Mouse (Mus musculus) heart, postnatal 4 days (tissue): ENCODE measurements around the gene Kdelr2. TPM values are rescaled to one million over a fixed set of nuclear protein-coding genes. Genes with fewer than 3 reads are reported as not detected.

Experiments
- DNase-seq: peaks from one replicate; pipeline ENCODE4 v3.0.0; 2021
- total RNA-seq, 2 experiments: library from RNA; stranded (reverse); gene quantifications; 2 replicates each; pipeline ENCODE4 v1.2.3; 2021

The Kdelr2 gene
- total RNA-seq, 2 experiments from 2014 or later, result 118 to 122 TPM

DNA sequence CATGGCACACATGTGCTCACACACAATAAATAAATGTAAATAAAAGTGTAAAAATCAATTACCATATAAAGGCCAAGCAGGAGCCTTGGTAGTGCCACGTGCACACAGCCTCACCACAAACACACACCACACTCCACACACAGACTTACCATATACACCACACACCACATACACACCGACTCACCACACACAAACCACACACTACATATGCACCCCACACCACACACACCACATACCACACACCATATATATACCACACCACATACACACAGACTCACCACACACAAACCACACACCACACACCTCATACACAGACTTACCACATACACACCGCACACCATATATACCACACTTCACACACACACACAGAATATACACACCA lies 67.5 kb downstream of the Kdelr2 start:
- no peak for DNase-seq

Other genes starting within 250 kb of the Kdelr2 start
- gene Rbak, start 223.1 kb upstream of the Kdelr2 start, total RNA-seq, result 1 to 10 TPM; 8.3 to 9.4 TPM
- gene Spdye4b, start 222.8 kb upstream of the Kdelr2 start, total RNA-seq, result not detected
- not detected for gene Spdye4a, start 176.9 kb upstream of the Kdelr2 start, total RNA-seq
- 10 to 100 TPM; 10.4 to 10.8 TPM for gene Zfp12, start 168.7 kb upstream of the Kdelr2 start, total RNA-seq
- 1 to 10 TPM; 5.1 to 6.2 TPM for gene Zfp316, start 133.8 kb upstream of the Kdelr2 start, total RNA-seq
- under 1 TPM; 0.31 to 0.47 TPM for gene Zfp853, start 110.2 kb upstream of the Kdelr2 start, total RNA-seq
- 10 to 100 TPM; 21.8 to 22.6 TPM for gene E130309D02Rik, start 88.5 kb upstream of the Kdelr2 start, total RNA-seq
- gene Zdhhc4, start 74.6 kb upstream of the Kdelr2 start, total RNA-seq, result 10 to 100 TPM; 35.6 to 37.3 TPM
- gene Grid2ip, start 46.5 kb upstream of the Kdelr2 start, total RNA-seq, result under 1 TPM in 1 of 2 experiments, not detected in 1; 0.07 TPM
- gene Daglb, start 60.7 kb downstream of the Kdelr2 start, total RNA-seq, result 1 to 10 TPM; 8.0 to 8.7 TPM
- gene Rac1, start 124.2 kb downstream of the Kdelr2 start, total RNA-seq, result 100 to 1,000 TPM; 317 to 339 TPM
- 100 to 1,000 TPM in 1 of 2 experiments, 10 to 100 TPM in 1; 95.3 to 102 TPM for gene Cyth3, start 218.6 kb downstream of the Kdelr2 start, total RNA-seq